Mouse (Mus musculus): Measurements from ENCODE around the gene Rims4. TPM values are rescaled to one million over a fixed set of nuclear protein-coding genes. Genes with fewer than 3 reads are reported as not detected.

Rims4 gene
- 100 to 1,000 TPM in 1 of 2 experiments, 10 to 100 TPM in 1; 90.5 to 234 TPM for total RNA-seq (2021)
- long read RNA-seq, experiment 1, full-length matches to known transcripts = 24 of 56 reads
- long read RNA-seq, experiment 1, partial matches to known transcripts = 4 of 56 reads
- long read RNA-seq, experiment 1, other reads (novel, unspliced or antisense) = 28 of 56 reads
- long read RNA-seq, experiment 2, full-length matches to known transcripts = 44 of 187 reads
- long read RNA-seq, experiment 2, partial matches to known transcripts = 9 of 187 reads
- long read RNA-seq, experiment 2, other reads (novel, unspliced or antisense) = 134 of 187 reads

DNA sequence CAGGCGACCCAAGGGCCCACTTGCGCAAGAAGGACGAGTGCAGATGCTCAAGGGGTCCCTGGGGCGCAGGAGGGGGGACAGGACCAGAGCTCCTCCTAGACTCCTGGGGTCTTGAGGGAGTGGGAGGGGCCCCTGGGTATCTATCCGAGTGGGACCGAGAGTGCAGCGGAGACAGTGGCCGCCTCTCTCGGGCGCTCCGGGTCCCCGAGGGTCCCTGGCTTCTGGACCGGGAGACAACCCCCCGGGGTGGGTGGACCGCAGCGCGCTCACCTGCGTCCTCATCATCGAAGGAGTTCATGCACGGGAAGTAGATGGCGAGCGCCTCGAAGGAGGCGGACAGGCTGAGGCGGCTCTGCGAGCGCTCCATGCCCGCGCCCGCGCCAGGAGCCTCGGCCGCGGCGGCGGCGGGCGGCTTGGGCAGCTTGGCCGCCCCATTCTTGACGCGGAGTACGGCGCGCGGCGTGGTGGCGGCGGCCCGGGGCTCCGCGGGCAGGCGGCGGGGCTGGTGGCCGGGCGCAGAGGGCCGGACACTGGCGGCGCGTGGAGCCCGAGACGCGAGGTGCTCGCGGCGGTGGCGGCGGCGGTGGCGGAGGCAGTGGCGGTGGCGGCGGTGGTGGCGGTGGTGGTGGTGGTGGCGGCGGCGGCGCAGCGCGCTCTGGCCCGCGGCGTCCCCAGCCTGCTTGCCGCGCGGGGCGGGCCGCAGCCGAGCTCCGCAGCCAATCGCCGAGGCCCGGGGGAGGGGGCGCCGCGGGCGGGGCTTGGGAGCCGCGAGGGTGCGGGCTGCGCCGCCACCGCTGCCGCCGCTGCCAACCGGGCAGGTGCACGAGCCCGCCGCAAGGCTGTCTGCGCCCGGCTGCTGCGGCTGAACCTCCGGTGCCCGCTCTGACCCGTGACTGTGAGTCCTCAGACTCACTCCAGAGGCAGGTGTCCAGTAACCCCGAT is at the start of gene Rims4:
Rims4 (minus strand) TSS at position 367 of the 942 bp plus-strand sequence.
- DNase-seq (ENCODE audit: low spot score in 2 of 2) = peak; percentile 78 to 81

GRCm38 (mm10) chr2:163965706-163966105 is 47.2 kb upstream of the Rims4 start:
- no peak for DNase-seq (ENCODE audit: low spot score in 2 of 2)

DNA sequence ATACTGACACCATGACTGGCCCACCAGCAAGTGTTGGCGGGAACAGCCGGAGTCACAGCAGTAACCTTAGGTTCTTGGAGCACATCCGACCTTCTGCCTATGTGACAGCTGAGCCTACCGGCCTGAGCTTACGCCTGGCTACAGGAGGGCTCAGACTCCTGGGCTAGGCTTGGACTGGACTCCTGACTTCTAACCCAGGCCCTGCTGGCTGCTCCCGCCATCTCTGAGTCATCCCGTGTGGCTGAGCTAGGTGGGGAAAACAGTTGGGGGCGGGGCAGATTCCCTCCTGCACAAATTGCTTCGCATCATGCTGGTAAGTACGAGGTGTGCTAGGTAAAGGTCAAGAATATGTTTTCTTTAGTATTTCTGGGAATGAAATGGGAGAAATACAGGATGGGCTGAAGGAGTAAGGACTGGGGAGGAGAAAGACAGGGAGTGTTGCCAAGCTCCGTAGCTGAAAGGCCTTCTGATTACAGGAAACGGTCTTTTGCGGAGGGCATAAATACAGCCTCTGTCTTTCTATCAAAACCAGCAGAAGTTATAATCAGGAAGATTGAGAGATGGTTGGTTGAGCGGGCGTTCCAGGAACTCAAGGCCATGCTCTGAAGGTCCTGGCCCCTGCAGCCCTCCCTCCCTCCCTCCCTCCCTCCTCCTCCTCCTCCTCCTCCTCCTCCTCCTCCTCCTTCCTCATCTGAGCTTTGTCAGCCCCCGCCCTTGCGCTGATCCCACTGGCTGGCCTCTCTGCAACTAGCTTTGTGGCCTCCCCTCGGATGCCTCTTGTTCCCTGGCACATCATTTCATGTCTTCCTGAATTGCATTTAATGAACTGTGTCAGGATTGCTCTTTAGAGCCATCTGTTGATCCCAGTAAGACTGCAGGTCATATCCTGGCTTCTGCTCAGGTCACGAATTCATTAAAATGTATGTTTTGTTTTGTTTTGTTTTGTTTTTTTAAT is 46.4 kb upstream of the Rims4 start:
- peak; percentile 42 to 51 for DNase-seq (ENCODE audit: low spot score in 2 of 2)

DNA sequence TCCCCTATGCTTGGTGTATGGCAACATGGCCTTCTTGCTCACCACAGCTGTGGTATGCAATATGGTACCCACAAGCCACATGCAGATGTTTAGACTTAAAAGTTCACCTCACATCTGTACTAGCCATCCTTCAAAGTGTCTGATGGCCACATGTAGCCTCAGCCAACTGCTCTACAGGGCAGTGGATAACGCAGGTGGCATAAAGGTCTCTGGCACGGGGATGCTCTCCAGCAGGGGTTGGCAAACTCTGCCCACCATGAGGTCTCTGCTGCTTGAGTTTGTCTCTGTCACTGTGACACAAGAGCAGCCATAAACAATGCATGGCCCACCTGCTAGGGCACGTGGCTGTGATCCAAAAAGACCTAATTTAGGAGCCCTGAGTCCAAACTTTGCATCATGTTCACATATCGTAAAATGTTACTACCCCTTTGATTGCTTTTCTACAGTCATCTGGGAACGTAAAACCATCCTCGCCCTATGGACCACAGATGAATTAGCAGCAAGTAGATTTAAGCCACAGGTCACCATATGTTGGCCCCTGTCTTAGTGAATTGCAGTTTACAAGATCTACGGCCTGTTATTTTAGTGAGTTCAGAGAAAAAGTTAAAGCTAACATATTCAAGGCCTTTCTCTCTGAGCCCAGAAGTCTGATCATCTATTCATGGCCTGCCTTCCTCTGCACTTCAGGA is 35.3 kb upstream of the Rims4 start:
- DNase-seq (ENCODE audit: low spot score in 2 of 2) = no peak

GRCm38 (mm10) chr2:163951770-163952169 is 33.3 kb upstream of the Rims4 start:
- peak; percentile 52 to 56 for DNase-seq (ENCODE audit: low spot score in 2 of 2)

- DNase-seq (ENCODE audit: low spot score in 2 of 2) = no peak
Measured at GRCm38 (mm10) chr2:163947976-163948375, 29.5 kb upstream of the Rims4 start.

DNA sequence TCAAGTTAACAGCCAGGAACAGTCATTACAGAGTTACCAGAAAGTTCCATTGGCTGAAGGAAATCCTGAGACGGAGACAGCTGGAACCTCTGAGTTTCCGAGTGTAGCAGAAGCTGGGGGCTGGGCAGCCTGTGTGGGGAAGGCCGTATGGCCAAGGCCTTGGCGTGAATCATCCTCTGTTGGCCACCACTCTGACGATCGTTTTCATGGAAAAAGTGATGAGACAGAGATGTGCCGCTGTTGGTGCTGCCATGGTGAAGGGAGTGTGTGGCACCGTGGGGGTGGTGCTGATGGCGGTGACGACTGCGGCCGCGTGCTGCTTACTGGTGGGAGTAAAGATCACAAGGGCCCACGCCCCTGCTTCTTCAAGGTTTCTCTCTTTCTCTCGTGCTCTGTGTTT is 27.7 kb upstream of the Rims4 start:
- DNase-seq (ENCODE audit: low spot score in 2 of 2) = peak; percentile 42 to 65

- DNase-seq (ENCODE audit: low spot score in 2 of 2) = peak in 1 of 2 experiments; percentile 31
Measured at GRCm38 (mm10) chr2:163944511-163944910, 26.0 kb upstream of the Rims4 start.

- no peak for DNase-seq (ENCODE audit: low spot score in 2 of 2)
Measured at GRCm38 (mm10) chr2:163943056-163943455, 24.6 kb upstream of the Rims4 start.

DNA sequence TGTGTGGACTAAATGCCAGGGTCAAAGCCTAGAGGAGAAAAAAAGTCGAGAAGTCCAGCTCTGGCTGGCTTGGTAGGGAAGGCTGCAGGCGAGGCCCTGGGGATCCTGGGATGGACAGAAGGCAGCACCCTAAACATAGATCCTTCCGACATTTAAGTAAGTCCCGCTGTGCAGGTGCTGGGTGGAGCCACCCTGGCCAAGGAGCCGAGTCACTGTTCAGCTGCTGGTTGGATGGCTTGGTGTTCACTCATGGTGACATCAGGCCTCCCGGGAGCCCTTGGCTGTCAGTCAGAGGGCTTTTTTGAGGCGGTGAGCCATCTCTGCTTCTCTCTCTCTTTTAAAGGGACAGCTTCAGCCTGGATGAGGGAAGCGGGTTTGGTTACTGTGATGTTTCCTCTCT is 21.0 kb upstream of the Rims4 start:
- DNase-seq (ENCODE audit: low spot score in 2 of 2) = peak; percentile 59 to 72

- DNase-seq (ENCODE audit: low spot score in 2 of 2) = no peak
Measured at GRCm38 (mm10) chr2:163932151-163932550, 13.7 kb upstream of the Rims4 start.

DNA sequence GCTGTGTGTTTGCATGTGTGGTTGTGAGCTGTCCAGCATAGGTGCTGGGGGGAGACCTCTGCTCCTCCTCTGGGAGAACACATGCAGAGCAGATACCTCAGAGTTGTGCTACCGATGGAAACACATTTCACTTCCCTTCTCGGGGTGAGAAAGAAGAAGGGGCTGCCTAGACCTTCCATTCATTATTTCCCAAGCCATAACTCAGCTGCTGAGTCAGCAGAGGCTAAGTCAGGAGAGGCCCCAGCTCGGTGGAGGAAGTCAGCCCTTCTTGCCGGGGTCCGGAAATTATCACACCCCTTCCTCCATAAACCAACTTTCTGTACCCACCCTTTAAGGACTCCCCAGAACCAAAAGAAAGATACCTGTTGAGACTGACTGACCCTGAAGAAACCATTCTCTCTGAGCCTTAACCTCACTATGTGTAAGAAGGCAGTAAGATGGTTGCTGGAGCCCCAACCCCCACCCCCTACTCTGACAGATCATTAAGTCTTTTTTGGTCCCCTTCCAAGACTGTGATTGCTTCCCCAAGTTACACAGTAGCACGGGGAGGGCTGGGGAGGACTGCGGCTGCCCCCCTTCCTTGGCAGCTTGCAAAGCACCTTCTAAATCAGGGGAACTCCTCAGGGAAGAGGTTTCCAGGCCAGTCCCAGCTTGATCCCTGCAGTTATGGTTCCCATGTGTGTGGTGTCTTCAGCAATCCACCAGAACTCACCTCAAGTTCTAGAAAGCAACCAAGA is 10.1 kb upstream of the Rims4 start:
- no peak for DNase-seq (ENCODE audit: low spot score in 2 of 2)

GRCm38 (mm10) chr2:163925044-163925443 is 6.6 kb upstream of the Rims4 start:
- no peak for DNase-seq (ENCODE audit: low spot score in 2 of 2)

DNA sequence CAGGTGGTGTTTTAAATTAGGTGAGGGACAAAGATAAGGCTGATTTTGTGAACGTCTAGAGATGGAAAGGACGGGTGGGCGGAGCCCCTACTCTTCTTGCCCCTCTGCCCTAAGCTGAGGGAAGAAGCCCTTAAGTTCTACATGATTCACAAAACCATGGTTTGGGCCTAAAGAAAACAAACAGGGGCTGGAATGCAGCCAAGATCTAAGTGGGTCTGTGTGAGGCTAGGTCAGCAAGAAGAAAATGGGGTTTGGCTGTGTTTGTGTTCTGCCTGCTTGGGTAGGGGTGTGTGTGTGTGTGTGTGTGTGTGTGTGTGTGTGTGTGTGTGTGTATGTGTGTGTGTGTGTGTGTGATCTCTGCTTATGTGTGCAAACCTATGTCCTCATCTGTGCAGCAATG is 6.0 kb upstream of the Rims4 start:
- DNase-seq (ENCODE audit: low spot score in 2 of 2) = no peak

- DNase-seq (ENCODE audit: low spot score in 2 of 2) = no peak
Measured at GRCm38 (mm10) chr2:163923113-163923512, 4.6 kb upstream of the Rims4 start.

DNA sequence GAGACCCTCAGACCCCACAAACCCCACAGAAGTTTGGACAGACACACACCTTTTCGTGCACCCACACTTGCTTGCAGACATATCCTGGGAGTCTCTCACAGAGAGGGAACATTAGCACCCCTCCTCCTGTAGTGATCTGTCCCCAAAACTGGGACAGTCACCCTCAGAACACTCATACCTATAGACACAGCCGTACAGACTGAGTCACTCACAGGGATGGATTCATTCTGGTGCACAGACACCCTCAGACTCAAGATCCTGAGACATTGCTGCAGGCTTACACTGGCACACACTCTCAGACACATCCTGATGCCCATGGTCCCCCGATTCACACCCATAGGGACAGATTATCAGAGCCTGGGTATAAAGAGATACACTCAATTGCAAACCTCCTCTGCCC is 1.1 kb upstream of the Rims4 start:
- DNase-seq (ENCODE audit: low spot score in 2 of 2) = no peak

- DNase-seq (ENCODE audit: low spot score in 2 of 2) = no peak
Measured at GRCm38 (mm10) chr2:163916703-163917102, 1.8 kb downstream of the Rims4 start.

- peak in 1 of 2 experiments; percentile 61 for DNase-seq (ENCODE audit: low spot score in 2 of 2)
Measured at GRCm38 (mm10) chr2:163915294-163915791, 3.1 kb downstream of the Rims4 start.

DNA sequence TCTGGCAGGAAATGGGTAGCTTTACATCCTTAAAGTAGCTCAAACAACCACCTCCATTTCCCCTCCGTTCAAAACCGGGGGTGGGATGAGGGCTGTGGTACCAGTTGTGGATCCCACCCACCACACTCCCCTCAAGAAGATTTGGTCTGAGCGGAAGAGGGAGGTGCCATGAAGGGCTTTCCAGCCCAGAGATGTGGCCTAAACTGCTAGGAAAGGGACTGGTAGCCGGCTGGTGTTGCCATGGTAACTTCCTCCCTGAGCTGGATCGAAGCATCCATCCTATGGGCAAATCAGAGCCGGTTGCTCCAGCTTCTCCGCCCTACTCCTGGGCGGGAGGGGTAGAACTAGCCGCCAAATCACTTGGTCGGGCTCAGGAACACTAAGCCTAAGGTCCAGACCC is 4.4 kb downstream of the Rims4 start:
- DNase-seq (ENCODE audit: low spot score in 2 of 2) = no peak

Data from adrenal gland, adult 18-20 months (tissue).